Mouse (Mus musculus) layer of hippocampus, postnatal 14 days (tissue): ENCODE results near the gene Oit1. TPM values are rescaled to one million over a fixed set of nuclear protein-coding genes. Genes with fewer than 3 reads are reported as not detected.

Source experiments
- DNase-seq, 2 experiments: peaks; one replicate each; pipeline ENCODE4 v3.0.0; 2021 to 2022; ENCODE audit warnings: low spot score in 2 of 2, mixed read lengths in 1 of 2
- total RNA-seq, 2 experiments: library from RNA; stranded (reverse); gene quantifications; 2 replicates each; pipeline ENCODE4 v1.2.3; 2021

The Oit1 gene
- total RNA-seq, 2 experiments from 2014 or later, result not detected

DNA sequence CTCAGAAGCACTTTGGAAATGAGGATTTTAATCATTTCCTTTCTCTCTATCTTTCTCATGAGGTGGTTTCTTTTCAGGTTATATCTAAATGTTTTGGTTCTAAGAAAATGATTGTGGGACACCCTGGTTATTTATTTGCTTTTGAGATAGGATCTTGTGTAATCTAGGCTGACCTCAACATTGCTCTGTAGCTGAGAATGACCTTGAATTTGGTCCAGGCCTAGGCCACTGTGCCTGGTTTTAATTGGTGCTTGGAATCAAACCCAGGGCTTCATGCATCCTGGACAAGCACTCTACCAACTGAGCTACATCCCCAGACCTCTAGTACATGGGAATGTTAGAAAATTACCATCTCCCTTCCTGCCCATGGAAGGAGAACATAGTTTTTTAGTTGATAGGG is 74.5 kb downstream of the Oit1 start:
- DNase-seq, result no peak

GRCm38 (mm10) chr14:8302687-8303086 is 75.9 kb downstream of the Oit1 start:
- DNase-seq, result no peak

DNA sequence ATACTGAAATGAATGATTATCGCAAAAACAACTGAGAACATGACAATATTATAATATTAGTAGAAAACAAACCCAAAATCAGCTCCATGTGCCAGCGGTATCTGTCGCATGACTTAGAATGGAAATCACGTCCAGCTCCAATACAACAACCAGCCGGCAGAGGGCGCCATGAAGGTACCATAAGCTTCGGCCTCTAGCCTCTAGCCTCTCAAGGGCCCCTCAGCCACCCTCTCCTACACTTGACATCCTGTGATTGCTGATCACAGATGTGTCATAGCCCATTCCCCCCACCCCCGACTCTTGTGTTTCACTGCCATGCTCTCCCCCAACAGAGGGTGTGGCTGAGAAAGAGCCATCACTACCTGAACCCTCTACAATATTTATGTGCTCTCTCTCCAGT is 78.3 kb downstream of the Oit1 start:
- DNase-seq, result no peak

Other genes with a start within 250 kb of the Oit1 start
- gene Pdhb, start 205.7 kb downstream of the Oit1 start, total RNA-seq, result 100 to 1,000 TPM; 211 to 216 TPM
- gene Kctd6, start 164.6 kb downstream of the Oit1 start, total RNA-seq, result 10 to 100 TPM; 48.9 to 49.4 TPM
- under 1 TPM in 1 of 2 experiments, not detected in 1; 0.62 TPM for gene Acox2, start 119.4 kb downstream of the Oit1 start, total RNA-seq
- gene Fam107a, start 60.7 kb downstream of the Oit1 start, total RNA-seq, result 100 to 1,000 TPM; 254 to 282 TPM